Mouse (Mus musculus) testis, postnatal 14 days (tissue): ENCODE measurements around the gene BC035947.
A peak's percentile ranks its signal among the peaks of the same experiment; 100 is the strongest.

Experiments used
- DNase-seq: peaks from one replicate; pipeline ENCODE4 v3.0.0; 2021; ENCODE audit warnings: low spot score

The BC035947 gene

DNA sequence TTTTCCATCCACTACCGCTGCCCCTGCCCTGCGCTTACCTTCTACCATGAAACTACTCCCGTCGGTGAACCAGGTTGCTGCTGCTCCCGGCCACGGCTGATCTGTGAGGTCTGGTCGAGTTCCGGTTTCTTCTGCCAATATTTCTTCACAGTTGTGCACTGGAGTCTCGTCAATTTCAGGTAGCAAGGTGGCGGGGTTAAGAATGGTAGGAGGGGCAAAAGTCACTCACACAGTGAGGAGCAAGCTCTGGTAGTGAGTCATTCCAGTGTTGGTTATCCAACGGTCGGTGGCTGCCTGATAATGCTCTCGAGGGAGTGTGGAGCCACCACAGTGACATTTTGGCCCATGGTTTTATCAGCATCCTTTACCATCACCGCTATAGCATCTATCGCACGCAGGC is 10.9 kb downstream of the BC035947 start:
- no peak for DNase-seq

DNA sequence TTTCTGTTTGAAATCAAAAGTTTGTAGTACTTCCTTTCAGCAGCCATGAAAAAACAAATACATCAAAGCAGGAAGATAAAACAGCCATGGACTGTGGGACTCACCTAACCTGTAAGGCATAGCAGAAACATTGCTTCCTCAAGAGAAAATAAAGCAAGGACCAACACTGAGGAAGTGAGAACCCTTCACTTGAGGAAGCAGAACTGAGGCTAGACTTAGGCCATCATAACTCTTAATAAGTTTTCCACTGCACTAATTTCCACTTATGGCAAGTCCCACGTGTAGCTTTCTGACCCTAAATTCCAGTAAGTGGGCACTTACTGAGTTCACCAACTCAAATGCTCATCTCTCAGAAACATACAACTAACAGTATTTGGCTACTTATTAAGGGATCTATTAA is 21.8 kb downstream of the BC035947 start:
- DNase-seq, result no peak

DNA sequence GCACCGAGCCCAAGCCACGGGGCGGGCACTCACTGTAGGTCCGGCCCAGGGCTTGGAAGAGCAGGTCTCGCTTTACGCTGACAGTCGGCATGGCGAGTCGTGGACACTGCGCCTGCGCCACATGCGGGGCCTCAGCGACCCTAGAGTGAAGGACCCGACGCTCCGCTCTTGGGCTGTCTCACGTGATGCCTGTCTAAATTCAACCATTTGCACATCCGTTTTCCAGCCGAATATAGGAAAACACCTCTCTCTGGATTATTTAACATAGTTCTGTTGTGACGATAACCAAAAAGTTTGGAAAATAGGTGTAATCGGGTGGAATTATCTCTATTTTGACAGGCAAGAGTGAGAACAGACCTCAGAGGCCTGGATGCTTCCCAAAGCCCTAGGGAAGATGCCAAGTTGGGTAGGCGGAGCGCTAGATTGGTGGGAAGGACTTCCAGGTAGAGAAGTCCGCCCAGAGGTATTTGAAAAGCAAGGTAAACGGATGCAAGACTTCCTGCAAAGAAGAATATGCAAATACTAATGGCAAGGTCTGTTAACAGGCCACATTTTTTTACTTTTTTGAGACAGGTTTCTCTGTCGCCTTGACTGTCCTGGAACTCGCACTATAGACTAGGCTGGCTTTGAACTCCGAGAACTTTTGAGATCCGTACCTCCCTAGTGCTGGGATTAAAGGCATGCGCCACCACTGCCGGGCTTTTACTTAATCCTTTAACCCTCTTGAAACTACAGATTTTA is 23.0 kb downstream of the BC035947 start, which contains the start of gene Farsb:
Farsb (minus strand) TSS at position 146 of the 741 bp plus-strand sequence.
- DNase-seq, result peak; percentile 90

DNA sequence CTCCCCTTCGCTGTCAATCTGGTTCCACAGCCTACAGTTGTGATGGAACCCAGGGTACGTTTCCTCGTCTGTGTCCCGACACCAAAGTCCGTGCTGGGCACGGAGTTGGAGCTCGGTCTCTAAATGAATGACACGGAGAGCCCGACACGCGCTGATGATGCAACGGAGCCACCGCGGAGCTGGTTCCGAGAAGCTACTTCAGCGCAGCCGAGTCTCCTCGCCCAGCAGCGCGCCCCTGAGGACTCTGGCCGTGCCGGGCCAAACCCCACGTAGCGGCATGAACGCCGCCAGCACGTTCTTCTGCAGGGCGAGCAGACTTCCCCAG is 23.6 kb downstream of the BC035947 start:
- DNase-seq, result no peak

DNA sequence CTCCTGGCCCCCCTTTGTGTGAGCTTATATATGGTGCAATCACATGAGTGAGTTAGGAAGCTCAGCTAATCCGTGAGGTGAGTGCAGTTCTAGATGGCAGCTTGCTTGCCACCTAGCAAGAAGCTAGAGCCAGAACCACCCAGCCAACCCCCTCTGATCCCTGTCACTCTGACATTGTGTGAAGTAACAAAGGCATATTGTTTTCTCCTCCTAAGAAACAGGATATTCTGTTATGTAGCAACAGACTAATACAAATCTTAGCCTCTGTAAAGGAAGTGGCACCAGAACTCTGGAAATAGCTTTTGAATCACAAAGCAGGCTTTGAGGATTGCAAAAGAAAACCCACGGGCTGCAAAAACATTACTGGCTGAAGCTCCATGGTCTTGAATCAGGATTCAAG is 27.6 kb downstream of the BC035947 start:
- no peak for DNase-seq

DNA sequence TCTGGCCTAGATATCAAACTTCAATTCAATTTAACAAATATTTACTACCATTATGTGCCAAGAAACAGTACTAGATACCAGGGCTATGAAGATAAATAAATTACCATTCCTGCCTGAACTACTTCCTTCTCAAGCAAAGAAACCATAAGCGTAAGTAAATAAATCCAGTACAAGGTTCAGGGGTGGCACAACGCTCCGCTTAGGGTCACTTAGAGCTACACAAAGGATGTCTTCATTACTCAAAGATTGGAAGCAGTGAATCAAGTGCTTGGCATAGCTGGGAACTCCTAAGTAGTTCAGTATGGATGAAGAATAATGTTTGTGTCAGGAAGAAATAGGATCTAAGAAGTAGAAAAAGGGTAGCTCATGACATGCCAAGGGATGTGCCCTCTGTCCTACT is 28.5 kb downstream of the BC035947 start:
- DNase-seq, result no peak

DNA sequence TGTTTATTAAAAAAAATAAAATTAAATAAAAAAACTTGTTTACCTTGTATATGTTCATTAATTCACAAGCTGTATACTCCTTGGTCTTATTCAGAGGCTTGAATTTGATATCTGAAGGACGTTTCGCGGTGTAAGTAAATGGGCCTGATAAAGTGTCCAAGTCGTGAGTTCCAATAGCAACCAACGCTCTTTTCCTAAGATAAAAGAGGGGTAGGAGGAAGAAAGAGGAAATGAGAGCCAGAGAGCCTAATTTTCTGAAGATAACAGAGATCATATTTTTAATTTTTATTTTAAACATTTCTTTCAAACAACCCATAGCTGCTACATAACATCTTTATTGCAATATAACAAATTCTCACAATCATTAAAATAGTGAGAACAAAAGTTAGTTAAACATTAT is 39.5 kb downstream of the BC035947 start:
- DNase-seq, result no peak

DNA sequence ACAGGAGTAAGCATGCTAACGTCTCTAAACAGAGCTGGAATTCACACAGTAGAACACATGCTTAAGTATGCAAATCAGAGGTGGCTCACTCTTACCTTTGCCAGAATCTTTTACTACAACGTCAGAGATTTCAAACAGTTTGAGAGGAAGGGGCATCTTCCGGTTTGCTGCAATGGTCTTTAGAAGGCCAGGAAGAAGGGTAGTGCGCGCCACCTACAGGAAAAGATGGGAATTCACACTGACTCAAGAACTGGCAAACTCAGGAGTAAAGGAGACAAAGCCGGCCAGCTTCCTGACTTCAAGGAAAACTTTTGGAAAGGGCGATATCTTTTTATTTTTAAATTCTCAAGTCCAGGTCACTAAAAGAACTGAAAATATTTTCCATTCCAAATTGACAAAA is 57.3 kb downstream of the BC035947 start:
- no peak for DNase-seq

DNA sequence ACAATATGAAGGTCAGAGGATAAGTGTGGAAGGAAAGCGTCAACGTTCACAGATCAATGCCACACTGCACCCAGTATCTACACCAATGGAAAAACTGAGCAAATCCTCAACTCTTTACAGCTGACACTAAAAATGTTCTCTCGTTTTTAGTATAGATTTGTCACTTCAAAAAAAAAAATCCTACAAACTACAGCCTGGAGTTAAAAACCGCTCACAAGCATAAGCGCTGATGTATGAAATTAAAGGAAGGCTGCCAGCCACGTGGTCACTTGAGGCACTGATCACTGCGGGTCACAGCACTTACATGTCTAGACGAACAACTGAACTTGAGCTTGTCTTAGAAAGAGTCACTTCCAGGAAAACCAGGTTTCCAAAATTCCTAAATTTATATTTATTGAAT is 58.1 kb downstream of the BC035947 start:
- DNase-seq, result no peak

DNA sequence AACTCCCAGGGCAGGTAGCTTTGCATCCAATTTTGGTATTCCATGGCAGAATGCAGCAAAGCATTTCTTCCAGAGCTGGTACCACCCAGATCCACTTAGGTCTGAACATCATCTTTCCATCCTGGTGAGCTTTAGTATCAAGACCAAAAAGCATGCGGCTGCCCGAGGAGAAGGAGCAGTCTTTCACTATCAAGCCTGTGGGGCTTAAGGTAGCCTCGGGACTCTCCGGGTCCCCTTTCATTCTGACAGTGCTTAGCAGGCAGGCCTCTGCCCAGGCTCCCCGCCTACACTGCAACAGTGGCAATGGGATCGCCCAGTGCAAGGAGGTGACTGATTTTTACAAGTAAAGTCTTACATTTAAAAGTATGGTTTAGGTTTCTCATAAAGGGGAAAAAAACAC is 59.4 kb downstream of the BC035947 start:
- DNase-seq, result no peak

DNA sequence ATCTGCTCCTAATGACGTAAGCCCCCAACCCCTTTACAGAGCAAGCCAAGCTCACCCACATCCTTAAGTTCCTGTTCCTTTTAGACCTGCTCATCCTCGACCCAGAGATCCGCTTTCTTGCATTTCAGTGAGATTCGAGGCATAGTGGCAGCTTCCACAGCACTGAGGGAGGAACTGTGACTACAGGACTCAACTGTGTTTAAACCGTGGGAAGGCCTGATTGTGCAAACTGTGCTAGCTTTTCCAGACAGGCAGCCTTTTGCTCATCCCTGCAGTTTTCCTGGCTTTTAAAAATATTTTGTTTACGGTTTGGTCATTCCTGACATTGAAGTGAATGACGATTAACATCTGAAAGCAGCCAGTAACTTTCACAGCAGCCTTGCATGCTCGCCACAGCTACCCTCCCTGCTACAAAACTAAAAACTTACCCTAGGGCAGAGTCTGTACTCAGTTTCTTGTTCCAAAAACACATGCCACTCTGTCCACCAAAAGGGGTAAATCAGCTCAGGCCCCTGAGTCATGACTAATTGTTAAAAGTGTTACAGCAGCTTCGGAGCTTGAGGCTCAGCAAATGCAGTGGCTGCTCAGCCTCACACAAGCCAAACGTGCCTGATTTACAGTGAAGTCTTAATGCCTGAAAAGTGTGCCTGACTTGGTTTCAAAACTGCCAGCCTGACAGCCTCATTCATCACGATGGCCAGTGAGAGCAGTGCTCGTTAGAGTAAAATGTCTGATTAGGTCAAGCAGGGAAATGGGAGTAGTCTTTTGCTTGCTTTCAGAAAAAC is 60.7 kb downstream of the BC035947 start:
- DNase-seq, result no peak

DNA sequence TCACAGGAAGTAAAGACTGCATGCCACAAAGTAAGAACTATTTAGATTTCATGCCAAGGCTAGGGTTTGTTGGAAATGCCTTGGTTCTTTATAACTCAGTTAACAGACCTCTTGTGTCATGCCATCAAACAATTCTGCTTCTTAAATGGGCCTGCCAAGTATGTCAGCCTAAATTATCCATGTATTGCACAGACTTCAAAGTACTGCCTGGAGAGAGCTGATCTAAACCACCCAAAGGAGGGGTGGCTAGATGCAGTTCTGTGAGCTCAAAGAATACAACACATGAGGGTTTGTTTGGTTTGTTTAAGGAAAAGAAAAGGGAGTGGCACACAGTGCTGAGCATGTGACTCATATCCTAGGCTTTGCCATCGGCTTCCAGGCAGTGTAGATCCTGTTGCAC is 63.9 kb downstream of the BC035947 start:
- no peak for DNase-seq
